Mouse (Mus musculus): ENCODE results near the gene Tor1aip2.

- no peak for TF ChIP-seq CTCF (IDR thresholded peaks at IDR 0.05; ENCODE audit: low read depth, low read length)
- TF ChIP-seq POLR2A (IDR thresholded peaks at IDR 0.05; ENCODE audit: borderline replicate concordance, low read depth, low read length), result no peak
These were observed 70.2 kb downstream of the Tor1aip2 start for GRCm38 (mm10) chr1:156105381-156105780.
